Mouse (Mus musculus): ENCODE results near the gene H2-Ab1. TPM values are rescaled to one million over a fixed set of nuclear protein-coding genes. Genes with fewer than 3 reads are reported as not detected.

The H2-Ab1 gene
- total RNA-seq, 2 experiments from 2014 or later, result 1.3 to 1.4 TPM

DNA sequence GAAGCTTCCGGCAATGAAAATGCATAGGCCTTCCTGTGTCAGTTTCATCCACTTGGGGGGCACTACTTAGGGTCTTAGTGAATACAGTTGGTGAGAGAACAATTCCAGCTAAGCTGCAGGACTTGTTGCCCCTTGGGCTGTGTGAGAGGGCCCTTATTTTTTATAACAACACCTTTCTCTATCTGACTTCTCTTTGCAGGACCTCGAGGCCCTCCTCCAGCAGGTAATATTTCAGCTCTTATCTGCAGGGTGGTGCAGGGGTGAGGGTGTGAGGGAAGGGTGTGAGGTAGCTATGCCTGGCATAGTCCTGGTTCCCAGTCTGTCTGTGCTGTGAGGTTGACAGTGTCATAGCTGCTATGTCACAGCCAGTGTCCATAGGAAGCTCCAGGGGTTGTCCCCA is 10.8 kb downstream of the H2-Ab1 start:
- intact Hi-C loops (cut with DNase I), result no loop called here

DNA sequence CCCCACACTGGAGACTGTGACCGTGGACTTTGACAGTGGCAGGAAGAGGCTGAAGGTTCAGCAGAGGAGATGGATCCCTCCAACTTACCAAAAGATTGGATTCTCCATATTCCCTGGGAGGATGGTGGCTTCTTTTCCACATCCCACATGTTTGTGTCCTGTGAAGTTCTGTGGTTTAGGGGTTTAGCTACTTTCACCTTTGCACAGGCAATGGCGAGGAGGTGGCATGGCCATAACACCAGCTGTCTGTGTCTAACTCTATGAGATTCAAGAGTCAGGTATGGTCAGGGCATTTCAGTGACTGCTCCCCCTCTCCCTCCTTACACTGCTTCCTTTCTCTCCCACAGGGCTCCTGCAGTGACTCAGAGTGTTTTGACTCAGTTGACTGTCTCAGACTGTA is 11.3 kb downstream of the H2-Ab1 start:
- intact Hi-C loops (cut with DNase I), result no loop called here
- no peak for DNase-seq (ENCODE audit: extremely low spot score in 1 of 2, low spot score in 2 of 2)

More for the DNA sequence above, 10.8 kb downstream of the H2-Ab1 start:
- no peak for DNase-seq (ENCODE audit: extremely low spot score in 1 of 2, low spot score in 2 of 2)

DNA sequence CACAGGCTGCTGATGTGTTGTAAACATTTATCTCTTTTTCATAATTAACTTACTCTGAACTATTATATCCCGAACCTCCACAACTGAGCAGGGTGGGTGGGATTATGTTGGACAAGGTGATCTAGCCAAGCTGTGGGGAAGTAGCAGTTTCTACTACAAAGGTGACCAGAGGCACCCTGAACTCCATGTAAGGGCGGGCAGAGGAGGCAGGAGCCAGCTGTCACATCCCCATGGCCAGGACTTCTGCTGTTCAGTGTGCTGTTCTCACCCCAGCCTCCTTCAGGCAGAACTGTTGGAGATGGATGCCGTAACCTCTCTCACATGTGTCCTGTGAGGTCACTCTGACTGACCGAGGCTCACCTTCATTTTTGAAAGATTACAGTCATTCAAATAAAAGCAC is 12.3 kb downstream of the H2-Ab1 start:
- intact Hi-C loops (cut with DNase I), result no loop called here

DNA sequence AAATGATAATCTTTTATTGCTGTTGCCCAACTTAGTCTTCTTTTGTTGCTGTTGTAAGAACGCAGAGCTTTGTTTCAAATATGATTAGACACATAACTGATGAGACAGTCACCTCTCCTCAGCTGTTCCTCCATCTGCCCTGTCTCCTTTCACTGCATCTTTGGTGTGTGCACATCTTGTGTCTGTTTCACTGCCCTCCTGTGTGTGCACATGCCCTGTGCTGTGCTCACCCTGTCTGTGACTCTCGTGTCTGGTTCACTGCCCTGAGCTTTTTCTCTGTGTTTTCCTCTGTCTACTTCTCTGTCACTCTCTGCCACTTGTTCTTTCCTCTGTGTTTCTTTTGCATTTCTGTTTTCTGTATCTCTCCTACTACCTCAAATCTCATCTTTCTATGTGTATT is 12.7 kb downstream of the H2-Ab1 start:
- intact Hi-C loops (cut with DNase I), result no loop called here
- no peak for DNase-seq (ENCODE audit: extremely low spot score in 1 of 2, low spot score in 2 of 2)

More for the DNA sequence above, 12.3 kb downstream of the H2-Ab1 start:
- no peak for DNase-seq (ENCODE audit: extremely low spot score in 1 of 2, low spot score in 2 of 2)

DNA sequence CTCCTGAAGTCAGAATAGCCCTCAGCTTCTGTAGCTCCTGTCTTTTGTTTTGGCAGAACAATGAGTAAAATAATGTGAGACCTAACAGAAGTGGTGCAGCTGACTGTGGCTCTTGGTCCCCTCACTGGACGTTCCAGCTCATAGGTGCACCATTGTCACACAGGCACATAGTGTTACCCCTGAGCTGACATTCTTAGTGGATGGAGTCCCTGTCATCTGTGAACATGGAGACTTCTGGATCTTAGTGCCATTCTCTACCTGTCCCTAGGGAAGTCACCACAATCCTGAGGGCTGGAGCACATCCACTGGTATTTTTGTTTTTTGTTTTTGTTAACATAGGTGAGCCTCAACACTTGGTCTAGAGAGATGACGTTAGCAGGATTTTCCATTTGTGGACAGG is 13.5 kb downstream of the H2-Ab1 start:
- DNase-seq (ENCODE audit: extremely low spot score in 1 of 2, low spot score in 2 of 2), result no peak
- intact Hi-C loops (cut with DNase I), result no loop called here

DNA sequence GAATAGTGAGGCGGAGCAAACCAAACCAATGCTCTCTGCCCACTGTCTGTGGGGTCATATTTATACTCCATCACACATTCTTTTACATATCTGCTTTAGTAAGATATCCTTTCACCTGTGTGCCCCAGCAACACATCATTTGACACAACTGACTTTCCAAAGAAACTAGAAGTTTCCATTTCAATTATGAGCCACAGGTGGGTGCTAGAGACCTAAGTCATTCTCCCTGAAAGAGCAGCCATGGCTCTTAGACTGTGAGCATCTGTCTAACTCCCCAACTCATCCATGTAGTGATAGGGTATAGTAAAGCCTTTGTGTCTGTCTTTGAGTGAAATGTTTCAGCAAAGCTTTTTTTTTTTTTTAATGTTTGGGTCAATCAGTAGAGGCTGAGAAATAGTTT is 14.6 kb downstream of the H2-Ab1 start:
- DNase-seq (ENCODE audit: extremely low spot score in 1 of 2, low spot score in 2 of 2), result no peak
- intact Hi-C loops (cut with DNase I), result no loop called here

DNA sequence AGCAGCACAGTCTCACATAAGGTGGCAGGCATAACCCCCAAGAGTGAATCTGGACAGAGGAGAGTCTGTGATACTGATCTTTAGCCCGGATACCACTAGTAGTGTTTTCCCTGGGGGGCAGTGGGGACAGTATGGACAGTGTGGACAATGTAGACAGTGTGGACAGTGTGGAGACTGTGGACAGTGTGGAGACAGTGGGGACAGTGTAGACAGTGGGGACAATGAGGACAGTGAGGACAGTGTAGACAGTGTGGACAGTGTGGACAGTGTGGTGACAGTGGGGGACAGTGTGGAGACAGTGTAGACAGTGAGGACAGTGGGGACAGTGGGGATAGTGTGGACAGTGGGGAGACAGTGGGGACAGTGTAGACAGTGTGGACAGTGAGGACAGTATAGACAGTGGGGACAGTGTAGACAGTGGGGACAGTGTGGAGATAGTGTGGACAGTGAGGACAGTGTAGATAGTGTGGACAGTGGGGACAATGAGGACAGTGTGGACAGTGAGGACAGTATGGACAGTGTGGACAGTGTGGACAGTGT is 23.1 kb downstream of the H2-Ab1 start:
- DNase-seq (ENCODE audit: extremely low spot score in 1 of 2, low spot score in 2 of 2), result no peak
- intact Hi-C loops (cut with DNase I), result no loop called here

DNA sequence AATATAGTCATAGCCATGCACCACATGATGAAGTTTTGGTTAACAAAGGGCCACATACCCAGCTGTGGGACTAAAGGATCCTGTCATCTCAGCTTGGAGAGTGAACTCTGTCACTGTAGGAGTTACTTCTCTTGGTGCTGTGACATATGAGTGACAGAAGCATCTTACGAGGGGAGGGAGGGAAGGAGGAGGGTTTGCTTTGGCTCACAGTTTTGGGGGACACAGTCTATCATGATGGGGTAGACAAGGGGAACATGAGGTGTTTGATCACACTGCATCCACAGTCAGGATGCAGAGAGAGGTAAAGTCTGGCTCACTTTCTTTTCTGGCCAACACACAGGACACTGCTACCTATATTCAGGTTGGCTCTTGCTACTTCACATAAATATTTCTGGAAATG is 24.3 kb downstream of the H2-Ab1 start:
- intact Hi-C loops (cut with DNase I), result no loop called here

DNA sequence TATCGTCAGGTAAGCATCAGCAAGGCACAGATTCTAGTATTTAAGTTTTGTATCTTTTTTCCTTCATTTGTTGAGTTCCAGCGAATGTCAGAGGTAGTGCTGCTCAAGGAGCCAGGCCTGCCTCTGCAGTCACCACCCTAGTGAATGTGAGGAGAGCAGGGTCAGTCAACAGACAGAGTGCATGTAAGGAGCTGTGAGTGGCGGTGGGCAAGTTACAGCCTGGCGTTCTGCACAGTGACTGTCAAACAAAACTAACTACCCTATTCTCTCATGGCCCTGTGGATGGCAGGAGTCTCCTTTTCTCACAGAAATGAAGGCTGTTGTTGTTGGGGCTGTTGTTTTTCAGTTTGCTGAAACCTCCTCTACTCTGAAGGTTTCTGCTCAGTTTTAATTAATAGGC is 27.9 kb downstream of the H2-Ab1 start:
- DNase-seq (ENCODE audit: extremely low spot score in 1 of 2, low spot score in 2 of 2), result no peak
- intact Hi-C loops (cut with DNase I), result no loop called here

More for the DNA sequence above, 24.3 kb downstream of the H2-Ab1 start:
- no peak for DNase-seq (ENCODE audit: extremely low spot score in 1 of 2, low spot score in 2 of 2)

DNA sequence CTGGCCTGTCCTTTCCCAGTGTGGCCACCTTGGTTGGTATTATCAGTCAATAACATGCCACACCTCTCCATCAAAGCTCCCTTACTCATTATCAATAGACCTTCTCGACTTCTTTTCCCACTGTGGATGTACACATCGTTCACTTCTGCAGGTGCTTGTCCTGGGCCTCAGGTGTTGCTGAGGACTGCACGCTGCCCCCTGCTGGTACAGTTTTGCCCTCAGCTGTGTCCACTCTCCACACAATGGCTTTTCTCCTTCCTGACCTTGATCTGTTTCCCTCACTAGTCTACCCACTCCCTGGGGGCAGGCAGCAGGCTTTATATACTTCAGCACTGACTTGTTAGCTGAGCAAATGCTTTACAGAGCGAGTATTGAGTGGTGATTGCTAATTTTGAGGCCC is 28.4 kb downstream of the H2-Ab1 start:
- intact Hi-C loops (cut with DNase I), result no loop called here
- no peak for DNase-seq (ENCODE audit: extremely low spot score in 1 of 2, low spot score in 2 of 2)

DNA sequence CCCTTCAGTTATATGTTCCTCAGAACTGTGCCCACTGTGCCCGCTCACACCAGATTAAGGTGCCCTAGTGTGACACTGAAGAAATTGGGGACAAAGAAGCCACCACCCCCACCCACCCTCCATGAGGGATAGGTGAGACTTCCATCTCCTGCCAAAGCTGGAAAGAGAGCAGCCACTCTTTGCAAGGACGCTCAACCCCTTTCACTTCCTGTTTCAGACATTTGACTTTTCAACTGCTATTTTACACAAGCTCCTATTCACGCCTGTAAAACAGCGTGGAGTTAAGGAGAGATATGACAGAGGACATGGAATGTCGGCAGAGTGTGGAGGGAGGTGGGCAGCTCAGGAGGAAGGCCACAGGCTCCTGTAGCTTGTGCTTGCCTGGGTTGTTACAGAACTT is 29.0 kb downstream of the H2-Ab1 start:
- intact Hi-C loops (cut with DNase I), result no loop called here
- DNase-seq (ENCODE audit: extremely low spot score in 1 of 2, low spot score in 2 of 2), result no peak

DNA sequence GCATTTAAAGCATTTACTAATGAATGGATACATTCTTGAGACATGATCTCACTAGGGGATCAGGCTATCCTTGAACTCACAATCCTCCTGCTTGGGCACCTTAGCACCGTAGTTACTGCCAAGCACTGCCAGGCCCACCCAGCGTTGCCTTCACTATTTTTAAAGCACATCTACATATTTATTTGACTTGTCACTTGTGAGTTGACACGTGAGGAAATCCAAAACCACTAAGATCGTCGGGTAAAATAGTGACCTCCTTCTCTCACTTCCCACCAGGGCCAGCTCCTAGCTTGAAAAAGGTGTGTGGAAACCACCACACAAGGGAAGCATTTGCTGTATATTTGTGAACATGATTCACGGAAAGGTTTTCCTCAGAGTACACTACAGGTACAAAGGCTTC is 29.5 kb downstream of the H2-Ab1 start:
- intact Hi-C loops (cut with DNase I), result no loop called here
- no peak for DNase-seq (ENCODE audit: extremely low spot score in 1 of 2, low spot score in 2 of 2)

DNA sequence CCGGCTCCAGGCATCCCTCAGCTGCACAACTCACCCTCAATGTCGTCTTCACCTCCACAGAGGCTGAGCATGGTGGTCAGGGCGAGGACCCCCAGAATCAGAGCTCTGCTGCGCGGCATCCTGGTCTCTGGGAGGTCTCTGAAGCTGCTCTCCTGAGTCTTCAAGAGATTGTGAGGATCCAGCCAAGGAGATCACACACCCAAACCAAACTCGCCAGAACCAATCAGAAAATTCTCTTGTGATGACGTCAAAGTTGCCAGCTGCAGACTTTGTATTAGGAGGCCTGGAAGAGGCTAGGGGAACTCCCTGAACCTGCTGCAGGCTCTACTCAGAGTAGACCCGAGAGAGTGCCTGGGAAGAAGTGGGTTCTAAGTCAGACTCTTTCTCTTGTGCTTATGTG is 30.2 kb downstream of the H2-Ab1 start, which contains the start of gene H2-Aa:
TSS of gene H2-Aa (minus strand) at position 176 of the 400 bp plus-strand sequence.
- DNase-seq (ENCODE audit: extremely low spot score in 1 of 2, low spot score in 2 of 2), result peak; percentile 62 to 72
- intact Hi-C loops (cut with DNase I), result no loop called here

DNA sequence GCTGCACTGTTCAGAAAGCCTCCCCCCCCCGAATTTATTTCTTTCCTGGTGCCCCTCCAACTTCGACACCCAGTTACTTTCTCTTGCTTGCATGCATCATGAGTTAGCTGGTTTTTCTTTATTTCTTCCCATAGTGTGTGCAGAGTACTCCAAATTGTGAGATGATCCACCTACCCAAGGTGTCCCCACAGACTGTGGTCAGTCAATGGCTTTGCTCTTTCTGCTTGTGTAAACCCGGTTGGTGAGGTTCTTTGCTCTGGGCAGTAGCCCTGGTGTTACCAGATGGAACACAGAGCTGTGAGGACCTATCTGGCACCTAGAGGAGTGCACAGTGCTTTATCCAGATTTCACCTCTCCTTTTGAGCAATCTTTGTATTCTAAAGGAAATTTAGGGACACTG is 30.6 kb downstream of the H2-Ab1 start:
- no peak for DNase-seq (ENCODE audit: extremely low spot score in 1 of 2, low spot score in 2 of 2)
- intact Hi-C loops (cut with DNase I), result no loop called here

DNA sequence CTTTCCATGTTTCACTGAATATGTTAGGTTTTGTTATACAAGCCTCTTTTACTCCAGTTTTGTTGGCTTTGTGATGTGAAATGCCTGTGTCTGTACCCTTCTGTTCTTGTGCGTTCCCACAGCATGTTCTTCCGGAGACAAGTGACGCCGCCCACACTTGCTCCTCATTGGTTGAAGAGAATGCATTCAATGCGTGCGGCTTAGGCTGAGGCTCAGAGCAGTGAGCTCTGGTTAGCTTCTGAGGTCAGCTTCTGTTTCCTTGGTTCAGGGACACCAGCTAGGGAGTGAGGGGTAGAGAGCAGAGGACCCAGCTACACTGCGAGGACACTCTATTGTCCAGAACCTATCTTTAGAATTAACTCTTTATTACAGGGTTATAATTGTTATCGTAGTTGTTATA is 34.1 kb downstream of the H2-Ab1 start:
- DNase-seq (ENCODE audit: extremely low spot score in 1 of 2, low spot score in 2 of 2), result peak; percentile 77 to 83
- intact Hi-C loops (cut with DNase I), result no loop called here

DNA sequence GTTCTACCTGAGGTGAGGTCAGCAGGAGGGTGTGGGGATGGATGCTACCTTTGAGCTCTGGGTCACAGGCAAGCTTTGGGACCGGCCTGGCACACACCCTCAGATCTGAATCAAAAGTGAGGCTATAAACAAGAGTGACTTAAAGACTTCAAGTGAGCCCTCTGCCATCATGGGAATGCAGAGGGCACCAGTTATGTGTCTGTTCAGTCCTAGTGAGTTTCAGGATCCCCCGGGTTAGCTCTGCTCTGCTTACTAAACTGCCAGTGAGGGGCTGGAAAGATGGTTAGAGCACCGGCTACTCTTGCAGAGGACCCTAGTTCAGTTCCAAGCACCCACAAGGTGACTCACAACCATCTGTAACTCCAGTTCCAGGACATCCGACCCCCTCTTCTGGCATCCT is 35.1 kb downstream of the H2-Ab1 start:
- DNase-seq (ENCODE audit: extremely low spot score in 1 of 2, low spot score in 2 of 2), result no peak
- intact Hi-C loops (cut with DNase I), result no loop called here

DNA sequence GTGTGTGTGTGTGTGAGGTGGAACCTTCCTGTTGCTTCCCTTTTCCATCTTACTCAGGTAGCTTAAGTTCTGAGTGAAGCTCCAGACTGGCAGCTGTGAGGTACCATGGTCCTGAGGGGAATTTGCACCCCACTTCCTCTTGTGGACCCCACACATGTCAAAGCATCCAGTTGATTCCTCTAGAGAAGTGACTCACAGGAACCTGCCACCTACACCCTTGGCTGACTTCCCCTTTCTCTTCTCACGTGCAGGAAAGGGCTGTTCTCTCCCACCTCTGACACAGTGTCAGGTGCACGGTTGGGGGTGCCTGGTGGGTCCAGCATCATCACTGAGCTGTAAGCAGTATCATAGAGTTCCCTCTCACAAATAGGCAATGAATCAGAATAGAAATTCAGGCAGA is 36.0 kb downstream of the H2-Ab1 start:
- DNase-seq (ENCODE audit: extremely low spot score in 1 of 2, low spot score in 2 of 2), result no peak
- intact Hi-C loops (cut with DNase I), result no loop called here

DNA sequence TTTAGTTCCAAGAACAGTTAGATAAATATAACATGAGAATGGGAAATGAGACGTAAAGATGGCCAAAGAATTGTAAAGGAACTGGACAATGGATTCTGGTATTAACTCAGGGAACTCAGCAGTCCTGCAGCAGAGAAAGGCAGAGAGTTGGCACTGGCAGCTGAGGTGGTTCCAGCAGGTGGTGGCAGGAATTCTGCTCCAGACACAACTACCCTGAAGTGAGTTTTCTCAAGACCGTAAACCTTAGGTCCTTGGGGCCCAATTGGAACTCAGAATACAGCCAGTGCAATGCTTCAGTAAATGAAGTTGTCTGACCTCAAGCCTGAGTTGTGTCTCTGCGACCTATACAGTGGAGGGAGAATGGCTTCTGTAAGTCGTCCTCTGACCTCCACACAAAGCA is 36.8 kb downstream of the H2-Ab1 start:
- DNase-seq (ENCODE audit: extremely low spot score in 1 of 2, low spot score in 2 of 2), result no peak
- intact Hi-C loops (cut with DNase I), result no loop called here

DNA sequence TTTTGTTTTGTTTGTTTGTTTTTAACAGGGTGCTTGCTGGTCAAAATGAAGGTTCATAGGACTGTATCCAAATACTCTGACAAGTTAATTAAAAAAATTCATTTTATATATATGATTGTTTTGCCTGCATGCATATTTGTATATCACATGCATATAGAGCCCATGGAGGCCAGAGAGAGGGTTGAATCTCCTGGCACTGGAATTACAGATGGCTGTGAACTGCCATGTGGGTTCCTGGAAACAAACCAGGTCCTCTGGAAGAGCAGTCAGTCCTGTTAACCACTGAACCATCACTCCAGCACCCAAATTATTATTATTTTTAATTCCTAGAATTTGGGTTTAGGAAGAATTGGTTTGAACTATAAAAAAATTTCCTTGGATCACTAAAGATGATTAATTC is 37.8 kb downstream of the H2-Ab1 start:
- no peak for DNase-seq (ENCODE audit: extremely low spot score in 1 of 2, low spot score in 2 of 2)
- intact Hi-C loops (cut with DNase I), result no loop called here

DNA sequence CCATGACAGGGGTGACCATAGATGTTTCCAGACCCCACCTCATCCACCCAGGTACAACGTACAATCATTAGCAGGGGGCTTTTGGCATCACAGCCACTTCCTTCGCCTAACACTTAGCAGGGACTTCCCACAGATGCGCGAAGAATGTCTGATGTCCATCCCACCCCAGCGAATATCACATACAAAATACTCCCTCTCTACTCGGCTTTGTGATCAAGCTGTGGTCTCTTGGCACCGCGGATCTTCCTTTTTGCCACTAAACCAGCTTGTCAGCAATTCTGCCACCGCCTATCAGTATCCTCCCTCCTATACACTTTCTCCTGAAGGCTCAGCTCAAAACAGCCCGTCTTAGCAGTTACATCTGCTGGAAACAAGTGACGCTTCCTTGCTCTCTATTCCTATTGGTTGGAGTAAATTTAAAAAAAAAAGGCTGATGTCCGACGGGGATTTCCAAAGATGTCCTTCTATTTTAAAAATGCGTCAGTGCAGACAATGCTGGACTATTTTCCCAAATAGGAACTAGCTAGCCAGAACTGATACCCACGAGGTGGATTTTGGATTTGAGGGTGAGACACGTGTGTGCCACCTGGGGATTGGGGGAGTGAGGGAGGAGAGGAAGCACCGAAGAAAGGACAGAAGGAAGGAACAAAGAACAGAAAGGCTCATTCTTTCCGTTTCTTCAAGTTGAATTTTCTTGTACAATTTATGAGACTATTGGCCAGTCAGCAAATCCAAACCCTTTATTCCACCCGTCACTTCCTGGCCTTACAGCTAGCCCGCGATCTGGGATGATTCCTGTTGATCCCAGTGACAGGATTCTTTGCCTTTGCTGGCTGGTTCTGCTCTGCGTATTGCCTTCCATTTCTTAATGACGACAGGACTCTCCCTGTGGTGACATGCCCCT is 38.7 kb downstream of the H2-Ab1 start:
- intact Hi-C loops (cut with DNase I), result no loop called here
- DNase-seq (ENCODE audit: extremely low spot score in 1 of 2, low spot score in 2 of 2), result peak in 1 of 2 experiments; percentile 79

Measured in left cerebral cortex, postnatal 10 days (tissue).